Mouse (Mus musculus) inflammation-experienced regulatory T-cells, adult 6 months (primary cell): ENCODE results near the gene Slc28a1. TPM values are rescaled to one million over a fixed set of nuclear protein-coding genes. Genes with fewer than 3 reads are reported as not detected.
A peak's percentile ranks its signal among the peaks of the same experiment; 100 is the strongest.
"Not testable (repeated sequence)": the region's sequence is repeated elsewhere in the genome, so short reads cannot be mapped to it uniquely, and the experiment has no call there.

ENCODE experiments used
- ATAC-seq: one replicate; pipeline ENCODE4 v1.8.0; 2017
- polyA plus RNA-seq, 3 experiments: library from polyadenylated mRNA; unstranded; fragments of 100-300 nt; shearing (Covaris generic); gene quantifications; one replicate each; pipeline ENCODE4 v1.2.1; 2017

Slc28a1 gene
- polyA plus RNA-seq, 3 experiments from 2014 or later: not detected

DNA sequence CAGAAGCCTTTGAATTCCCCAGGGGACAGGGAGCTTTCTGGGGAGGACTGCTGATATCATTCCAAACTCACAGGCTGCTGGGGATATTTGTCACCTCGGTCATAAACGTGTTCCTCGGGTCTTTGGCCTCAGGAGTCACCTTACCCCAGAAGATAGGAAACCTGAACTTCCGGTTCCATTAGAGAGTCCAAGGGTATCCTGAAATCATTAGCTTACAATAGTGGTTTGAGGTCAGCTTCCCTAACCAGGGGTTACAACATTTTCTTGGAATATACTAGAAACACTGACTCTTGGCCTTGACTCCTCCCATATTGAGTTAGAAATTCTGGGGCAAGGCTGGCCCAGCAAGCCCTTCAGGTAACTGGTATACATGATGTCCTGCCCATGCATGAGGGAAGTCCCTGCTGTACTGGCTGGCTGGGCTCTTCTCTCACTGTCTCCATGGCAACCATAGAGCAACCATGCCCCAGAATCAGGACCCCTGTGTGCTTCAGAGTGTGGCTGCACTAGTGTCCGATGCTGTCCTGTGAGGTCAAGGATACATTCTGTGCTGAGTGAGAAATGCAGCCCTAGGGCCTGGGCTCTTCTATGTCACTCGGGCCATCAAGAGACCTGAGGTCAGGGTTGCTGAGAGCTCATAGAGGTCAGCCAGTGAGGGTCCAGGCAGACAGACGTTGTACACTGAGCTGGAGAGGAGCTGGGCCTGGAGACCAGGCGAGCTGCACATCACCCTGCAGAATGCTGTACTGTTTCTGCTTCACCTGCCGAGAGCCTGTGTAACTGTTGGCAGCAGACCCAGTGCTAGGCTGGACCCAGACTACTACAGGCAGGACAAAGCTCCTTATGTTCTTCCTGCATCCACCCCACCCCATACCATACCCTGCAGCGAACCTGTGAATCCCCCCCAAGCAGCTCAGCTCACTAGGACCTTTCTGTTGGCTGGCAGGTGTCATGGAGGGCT lies 10.9 kb downstream of the Slc28a1 start:
- ATAC-seq: no peak

DNA sequence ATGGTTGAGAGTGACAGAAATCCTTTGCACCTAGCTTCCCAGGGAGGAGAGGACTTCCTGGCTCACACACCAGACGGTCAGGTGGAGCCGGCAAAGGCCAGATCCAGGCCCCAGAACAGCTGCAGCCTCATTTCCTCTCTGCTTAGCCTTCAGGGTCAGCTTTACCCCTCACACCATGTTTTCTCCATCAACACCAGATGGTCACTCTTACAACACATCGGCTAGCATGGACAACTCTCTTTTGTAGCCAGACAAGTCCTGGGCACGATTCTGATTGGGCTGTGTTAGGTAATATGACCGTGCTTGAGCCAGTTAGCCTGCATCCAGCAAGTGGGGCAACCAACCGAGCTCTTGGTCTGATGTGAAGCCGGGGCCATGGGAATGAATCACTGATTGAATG lies 17.3 kb downstream of the Slc28a1 start:
- no peak for ATAC-seq

DNA sequence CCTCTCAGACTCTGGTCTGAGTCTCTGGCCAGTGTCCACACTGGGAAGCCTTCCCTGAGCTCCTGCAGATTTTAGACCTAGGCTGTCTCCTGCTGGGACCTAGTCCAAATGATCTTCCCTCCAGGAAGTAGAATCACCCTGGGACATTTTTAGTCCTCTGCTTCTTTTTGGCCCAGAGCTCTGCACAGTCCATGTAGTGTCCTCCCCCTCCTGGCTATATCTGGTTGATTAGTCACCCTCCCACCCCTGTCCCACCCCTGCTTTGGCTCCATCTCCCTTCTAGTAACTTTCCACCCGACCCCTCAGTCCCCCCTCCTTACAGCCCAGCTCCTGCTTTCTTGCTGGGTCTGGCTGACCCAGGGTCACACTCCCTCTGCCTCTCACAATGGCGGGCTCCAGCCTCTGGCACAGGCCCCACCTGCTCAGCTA lies 18.3 kb downstream of the Slc28a1 start:
- ATAC-seq: no peak

DNA sequence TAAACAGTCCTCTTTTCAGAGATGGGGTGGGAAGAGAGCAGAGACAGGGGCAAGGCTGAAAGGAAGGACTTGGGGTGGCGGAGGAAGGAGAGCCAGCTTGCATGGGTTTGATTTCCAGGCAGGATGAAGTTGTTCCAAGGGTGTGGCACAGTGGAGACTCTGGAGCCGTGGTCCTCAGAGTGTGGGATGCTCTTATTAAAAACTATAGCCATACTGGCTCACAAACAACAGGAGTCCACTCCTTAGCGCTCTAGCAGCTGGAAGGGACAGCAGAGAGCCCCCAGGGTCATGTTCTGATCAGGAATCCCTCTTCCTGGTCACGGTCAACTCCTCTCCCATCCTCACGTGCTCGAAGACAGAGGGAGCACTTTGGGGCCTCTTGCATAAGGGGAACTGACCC lies 18.8 kb downstream of the Slc28a1 start:
- ATAC-seq: no peak

DNA sequence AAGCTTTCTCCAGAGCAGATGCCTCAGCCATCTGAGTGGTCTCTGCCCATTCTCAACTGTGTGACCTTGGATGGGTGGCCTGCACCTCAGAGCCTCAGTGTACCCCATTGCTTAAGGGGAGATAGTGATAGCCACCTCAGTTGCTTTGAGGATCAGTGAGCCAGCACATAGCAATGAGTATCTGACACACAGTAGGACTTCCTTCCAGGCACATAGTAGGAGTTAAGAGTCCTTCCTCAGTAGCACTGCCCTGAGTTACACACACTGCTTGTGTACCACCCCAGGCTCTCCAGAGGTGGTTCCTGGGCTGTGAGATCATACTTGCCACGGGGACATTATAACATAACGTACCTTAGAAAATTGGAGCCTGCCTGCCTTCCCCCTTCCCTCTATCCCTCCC lies 19.3 kb downstream of the Slc28a1 start:
- no peak for ATAC-seq

DNA sequence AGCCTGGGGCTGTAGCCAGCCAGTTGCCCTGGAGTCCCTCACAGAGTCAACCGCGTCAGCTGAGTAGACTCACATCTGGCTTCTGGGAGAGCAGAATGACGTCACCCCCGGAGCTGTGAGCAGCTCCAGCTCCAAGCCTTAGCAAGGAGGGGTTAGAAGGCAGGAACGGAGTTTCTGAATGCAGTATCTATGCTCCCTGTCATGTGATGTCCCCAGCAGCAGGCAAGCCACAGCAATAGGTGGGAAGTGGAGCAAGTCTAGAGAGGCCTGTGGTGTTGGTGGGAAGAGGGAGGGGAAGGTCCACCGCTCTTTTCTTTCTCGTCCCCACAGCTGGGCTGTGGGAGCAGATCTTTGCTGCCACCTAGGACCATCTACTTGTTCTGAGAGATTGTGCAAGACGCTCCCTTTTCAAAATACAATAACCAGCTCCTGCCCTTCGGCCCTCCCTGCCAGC lies 20.0 kb downstream of the Slc28a1 start:
- no peak for ATAC-seq

DNA sequence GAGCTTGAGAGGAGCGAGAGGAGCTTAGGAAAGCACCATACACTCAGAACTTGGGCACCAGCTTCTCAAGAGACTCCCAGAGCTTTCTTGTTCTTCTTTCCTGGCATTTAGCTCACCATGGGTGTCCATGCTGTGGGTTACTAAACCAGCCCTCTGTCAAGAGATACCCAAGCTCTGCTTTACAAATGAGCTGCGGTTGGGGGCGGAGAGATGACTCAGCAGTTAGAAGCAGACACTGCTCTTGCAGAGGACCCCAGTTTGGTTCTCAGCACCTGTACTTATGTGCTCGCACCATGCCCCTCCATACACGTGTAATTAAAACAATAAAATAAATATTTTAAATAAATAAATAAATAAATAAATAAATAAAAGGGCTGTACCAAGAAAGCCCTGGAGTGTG lies 22.7 kb downstream of the Slc28a1 start:
- ATAC-seq: no peak

DNA sequence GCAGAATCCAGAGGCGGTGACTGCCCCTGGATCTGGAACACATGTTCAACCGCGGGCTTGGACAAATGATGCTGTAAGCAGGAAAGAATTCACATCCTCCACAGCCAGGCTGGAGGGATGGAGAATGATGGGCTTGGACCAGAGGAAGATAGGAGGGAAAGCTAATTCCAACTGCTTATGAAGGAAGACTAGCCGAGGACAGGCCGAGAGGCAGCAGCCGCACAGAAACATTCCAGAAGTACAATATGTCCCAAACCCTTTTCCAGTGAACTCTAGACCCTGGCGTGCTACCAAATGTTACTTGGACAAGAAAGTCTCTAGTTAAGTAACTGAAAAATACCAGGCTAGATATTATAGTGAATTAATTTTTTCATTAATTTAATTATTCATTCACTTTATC lies 24.5 kb downstream of the Slc28a1 start:
- ATAC-seq: no peak

DNA sequence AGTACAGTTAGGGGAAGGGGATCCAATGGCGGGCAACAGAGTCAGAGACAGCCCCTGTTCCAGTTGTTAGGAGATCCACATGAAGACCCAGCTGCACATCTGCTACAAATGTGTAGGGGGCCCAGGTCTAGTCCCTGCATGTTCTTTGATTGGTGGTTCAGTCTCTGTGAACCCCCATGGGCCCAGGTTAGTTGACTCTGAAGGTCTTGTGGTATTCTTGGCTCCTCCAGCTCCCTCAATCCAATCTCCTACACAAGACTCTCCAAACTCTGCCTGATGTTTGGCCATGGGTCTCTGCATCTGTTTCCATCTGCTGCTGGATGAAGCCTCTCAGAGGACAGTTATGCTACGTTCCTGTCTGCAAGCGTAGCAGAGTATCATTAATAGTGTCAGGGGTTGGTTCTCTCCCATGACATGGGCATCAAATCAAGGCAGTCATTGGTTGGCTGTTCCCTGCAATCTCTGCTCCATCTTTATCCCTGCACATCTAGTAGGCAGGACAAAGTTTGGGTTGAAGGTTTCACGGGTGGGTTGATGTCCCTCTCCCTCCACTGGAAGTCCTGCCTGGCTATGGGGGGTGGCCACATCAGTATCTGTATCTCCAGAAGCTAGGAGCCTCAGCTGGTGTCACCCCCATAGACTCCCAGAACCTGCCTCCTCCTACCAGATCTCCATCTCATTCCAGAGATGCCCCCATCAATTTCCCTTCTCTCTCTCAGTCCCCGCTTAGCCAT lies 25.2 kb downstream of the Slc28a1 start:
- ATAC-seq: no peak

DNA sequence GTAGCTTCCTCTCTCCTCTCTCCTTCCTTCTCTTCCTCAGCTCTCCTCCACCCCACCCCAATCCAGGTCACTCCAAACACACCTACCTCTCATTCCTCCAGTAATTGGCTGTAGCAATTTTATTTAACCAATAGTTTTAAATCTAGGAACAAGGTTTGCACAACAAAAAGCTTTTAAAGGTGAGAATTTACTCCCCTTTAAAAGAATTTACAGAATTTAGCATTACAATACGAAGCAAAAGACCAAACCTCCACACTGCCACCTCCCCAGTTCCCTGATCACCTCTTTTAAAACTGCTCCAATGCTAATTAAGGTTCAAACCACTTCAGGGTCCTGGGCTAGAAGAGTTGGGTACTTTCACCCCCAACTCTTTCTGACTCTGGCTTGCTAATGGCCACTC lies 26.9 kb downstream of the Slc28a1 start:
- ATAC-seq: no peak

DNA sequence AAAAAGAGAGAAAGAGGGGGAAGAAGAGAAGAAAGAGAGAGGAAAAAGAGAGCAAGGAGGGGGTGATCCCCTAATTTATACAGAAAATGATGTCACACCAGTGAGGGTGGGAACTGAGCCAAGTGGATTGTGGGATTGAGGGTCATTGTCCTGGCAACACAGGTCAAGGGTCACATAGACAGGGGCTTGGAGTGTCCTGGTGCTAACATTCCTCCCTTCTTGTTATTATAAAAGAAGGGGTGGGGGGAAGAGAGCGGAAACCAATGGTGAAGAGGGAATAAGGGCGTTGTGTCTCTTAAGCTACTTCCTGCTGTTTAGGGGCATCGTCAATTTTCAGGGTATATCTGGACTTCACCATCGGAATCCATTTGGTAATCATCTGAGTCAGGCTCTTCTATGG lies 28.5 kb downstream of the Slc28a1 start:
- not testable (repeated sequence) for ATAC-seq

DNA sequence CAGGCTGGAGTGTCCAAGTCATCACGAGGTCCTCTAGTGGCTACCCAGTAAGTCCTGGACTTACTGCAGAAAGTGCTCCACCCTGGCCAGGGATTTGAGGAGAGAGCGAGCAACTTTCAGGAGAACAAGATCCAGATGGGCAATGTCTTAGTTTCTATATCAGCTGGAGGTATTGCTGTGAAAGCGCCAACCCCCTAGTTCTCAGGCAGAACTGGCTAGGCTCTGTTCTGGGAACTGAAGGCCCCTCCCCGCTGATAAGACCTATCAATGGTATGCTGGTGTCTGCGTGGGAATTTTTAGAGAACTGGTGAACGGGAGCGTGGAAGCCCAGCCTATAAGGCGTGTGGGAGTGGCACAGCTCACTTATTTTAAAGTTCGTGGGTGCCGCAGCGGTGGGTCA lies 35.2 kb downstream of the Slc28a1 start:
- ATAC-seq: no peak

DNA sequence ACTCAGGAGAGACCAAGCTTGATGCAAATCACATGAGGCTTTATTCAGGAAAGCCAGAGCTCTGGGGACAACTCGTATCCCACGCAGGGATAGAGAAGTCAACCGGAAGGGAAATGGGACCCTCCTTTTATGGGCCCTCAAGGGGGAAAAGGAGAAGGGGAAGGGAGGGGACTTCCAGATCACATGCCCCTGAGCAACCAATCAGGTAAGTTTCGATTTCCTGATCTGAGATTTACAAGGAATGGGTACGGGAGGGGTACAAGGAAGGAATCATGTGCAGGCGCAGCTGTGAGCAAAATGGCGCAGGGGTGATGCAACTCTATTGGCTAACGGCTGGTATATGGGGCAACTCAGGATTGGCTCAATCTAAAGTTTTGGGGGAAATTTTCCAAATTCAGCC lies 36.6 kb downstream of the Slc28a1 start:
- no peak for ATAC-seq

DNA sequence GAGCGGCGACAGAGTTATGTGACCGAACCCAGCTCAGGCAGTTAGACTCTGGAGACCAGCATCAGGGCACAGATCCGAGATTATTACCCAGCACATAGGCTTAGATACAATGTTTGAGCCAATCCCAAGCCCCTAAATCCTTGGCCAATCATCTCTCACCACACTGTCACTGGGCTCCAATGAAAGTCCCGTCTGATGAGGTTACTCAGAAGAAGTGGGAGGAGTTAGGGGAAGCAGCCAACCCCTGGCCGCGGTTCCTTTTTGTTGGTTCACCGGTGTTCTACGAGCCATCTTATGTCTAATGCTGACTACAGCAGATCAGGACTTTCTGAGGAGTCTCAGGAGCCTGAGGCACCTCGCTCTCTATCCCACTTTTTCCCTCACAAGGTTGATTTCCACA lies 37.7 kb downstream of the Slc28a1 start:
- ATAC-seq: no peak

DNA sequence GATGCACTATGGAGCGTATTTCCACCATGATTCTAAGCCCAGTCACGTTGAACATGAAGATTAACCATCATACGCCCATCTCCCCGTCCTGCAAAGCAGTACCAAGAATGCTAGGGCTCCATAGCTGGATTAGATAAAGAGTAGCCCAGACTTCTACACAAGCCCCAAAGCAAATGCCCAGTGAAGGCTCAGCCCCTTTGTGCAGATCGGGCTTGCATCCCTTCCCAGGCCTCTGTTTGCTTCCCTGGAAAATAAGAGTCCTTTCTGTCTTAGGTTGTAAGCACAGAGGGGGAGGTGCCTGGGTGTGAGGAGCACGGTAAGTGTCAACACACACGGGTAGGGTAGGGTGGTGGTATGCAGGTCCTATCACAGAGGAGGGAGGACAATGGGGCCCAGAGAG lies 38.2 kb downstream of the Slc28a1 start:
- no peak for ATAC-seq

DNA sequence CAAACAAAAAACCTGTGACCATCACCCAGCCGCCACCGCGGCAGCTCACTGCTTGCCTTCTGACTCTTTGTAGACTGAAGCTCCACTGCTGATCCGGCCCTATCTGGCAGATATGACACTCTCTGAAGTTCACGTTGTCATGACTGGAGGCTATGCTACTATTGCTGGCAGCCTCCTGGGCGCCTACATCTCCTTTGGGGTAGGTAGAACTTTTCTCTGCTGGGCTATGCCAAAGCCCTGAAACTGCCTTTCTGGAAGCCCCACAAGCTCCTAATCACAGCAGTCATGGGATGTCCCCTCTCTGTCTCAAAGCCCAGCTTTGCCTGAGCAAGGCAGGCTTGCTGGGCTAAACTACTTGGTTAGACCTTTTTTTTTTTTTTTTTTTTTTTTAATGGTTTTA lies 38.7 kb downstream of the Slc28a1 start:
- no peak for ATAC-seq

DNA sequence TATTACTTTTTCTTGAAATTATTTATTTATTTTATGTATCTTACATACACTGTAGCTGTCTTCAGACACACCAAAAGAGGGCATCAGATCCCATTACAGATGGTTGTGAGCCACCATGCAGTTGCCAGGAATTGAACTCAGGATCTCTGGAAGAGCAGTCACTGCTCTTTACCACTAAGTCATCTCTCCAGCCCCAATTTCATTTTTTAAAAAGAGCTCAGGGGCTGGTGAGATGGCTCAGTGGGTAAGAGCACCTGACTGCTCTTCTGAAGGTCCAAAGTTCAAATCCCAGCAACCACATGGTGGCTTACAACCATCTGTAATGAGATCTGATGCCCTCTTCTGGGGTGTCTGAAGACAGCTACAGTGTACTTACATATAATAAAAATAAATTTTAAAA lies 39.6 kb downstream of the Slc28a1 start:
- ATAC-seq: not testable (repeated sequence)

DNA sequence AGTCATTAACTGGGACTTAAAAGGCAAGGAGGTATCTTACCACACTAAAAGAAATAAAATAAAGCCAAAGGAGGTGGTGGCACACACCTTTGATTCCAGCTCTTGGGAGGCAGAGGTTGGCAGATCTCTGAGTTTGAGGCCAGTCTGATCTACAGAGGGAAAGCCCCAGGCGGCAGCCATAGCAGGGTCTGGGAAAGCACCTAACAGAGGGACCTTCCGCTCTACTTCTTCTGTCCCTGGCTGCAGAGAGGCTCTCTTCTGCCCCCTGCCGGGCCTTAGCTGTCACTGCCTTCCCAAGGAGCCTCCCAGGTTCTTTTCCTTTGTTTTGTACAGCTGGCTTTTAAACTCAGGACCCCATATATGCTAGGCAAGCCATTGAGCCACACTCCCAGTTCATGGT lies 40.4 kb downstream of the Slc28a1 start:
- ATAC-seq: peak; percentile 100

DNA sequence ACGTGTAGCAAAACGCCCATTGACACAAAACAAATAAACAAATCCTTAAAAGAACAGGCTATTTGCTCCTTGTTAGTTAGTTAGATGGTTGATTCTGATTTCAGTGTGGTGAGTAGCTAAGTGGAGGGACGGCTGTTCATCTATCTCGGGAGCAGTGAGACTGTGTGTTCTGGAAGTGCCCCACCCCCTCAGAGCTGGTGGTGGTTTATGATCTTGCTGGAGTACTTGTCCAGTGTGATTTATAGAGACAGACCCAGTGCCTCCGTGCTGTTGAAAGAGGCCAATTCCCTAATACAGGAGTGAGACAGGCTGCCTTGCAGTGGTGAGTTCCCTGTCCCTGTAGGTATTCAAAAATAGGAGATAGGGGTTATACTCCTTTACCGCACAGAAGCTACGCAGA lies 44.3 kb downstream of the Slc28a1 start:
- no peak for ATAC-seq

DNA sequence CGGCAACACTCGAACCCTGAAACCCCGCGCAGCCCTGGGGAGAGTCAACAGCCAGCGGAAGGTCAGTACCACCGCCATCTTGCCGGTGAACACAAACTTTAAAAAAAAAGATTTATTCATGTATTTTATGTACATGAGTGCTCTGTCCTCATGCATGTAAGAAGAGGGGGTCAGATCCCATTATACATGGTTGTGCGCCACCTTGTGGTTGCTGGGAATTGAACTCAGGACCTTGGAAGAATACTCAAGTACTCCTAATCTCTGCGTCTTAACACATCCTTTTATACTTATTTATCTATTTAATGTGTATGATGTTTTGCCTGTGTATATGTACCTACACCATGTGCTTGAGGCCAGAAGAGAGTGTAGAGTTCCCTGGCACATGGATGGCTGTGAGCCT lies 47.1 kb downstream of the Slc28a1 start:
- ATAC-seq: peak; percentile 43

DNA sequence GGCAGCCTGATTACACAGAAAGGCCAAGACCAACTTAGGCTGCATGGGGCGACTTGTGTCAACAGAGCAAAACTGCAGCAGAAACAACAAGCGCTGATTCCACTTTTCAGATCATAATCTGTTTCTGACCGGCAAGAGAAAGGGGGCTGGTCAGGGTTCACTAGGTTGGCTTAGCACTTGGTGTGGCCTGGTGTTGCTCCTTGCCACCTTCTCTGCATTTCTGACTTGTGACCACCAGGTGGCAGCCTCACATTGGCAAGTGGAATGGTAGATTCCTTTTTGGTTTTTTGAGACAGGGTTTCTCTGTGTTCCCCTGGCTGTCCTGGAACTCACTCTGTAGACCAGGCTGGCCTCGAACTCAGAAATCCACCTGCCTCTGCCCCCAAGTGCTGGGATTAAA lies 47.7 kb downstream of the Slc28a1 start:
- peak; percentile 72 for ATAC-seq

DNA sequence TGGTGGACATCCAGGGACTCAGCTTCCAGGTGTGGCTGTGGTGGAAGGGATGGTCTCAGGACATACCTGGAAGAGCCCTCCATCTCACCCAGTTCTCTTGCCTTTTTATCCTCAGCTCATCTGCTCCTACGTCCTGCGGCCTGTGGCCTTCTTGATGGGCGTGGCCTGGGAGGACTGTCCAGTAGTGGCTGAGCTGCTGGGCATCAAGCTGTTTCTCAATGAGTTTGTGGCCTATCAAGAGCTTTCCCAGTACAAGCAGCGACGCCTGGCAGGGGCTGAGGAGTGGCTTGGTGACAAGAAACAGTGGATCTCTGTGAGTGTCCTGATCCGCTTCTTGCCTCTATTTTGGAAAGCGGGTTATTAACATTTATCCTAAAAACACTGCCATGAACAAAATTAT lies 49.8 kb downstream of the Slc28a1 start:
- ATAC-seq: no peak

DNA sequence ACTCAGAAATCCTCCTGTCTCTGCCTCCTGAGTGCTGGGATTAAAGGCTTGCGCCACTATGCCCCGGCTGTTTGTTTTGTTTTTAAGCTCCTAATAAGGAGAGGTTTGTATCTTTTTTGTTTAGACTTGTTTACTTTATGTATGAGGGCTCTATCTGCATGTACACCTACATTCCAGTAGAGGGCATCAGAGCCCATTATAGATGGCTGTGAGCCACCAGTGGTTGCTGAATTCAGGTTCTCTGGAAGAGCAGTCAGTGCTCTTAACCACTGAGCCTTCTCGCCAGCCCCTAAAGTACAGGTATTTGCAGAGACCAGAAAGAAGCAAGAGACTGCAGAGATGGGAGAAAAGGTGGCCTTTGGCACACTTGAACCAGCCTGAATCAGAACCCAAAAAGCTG lies 52.5 kb downstream of the Slc28a1 start:
- ATAC-seq: peak; percentile 71

DNA sequence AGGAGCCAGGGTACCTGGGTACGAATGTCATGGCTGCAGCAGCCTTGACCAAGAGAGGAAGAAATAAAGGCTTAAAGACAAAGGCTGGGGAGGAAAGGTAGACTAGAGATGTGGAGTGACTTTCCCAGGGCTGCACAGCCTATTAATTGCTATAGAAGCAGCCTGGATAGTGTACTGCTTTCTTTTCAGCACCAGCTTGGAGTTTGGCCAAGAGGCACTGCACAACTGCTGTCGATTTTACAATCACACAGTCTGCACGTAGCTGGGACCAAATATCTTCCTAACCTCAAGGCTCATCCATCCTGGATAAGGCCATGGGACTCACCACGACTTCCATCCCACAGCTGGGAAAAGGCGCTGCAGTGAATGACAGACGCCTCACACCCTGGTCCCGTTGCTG lies 54.8 kb downstream of the Slc28a1 start:
- no peak for ATAC-seq
